Mouse (Mus musculus) heart, embryonic 13.5 days (tissue): ENCODE results near the gene Klc4. TPM values are rescaled to one million over a fixed set of nuclear protein-coding genes. Genes with fewer than 3 reads are reported as not detected.
A peak's percentile ranks its signal among the peaks of the same experiment; 100 is the strongest.

Experiments used
- ATAC-seq: fragments of 200-750 bp; cut with Nextera tagmentation; 2 replicates; pipeline ENCODE4 v1.8.0; 2017; ENCODE audit warnings: moderate TSS enrichment; ENCODE audit not compliant: insufficient number of reproducible peaks, low FRiP score, low TSS enrichment; ENCODE audit errors: extremely low read depth
- H3K27ac ChIP-seq: fragments of 300-500 bp; sonication (generic); replicated peaks from 2 replicates; pipeline ENCODE4 v1.5.1; 2015; ENCODE audit warnings: moderate library complexity, mild to moderate bottlenecking, inconsistent platforms
- H3K27me3 ChIP-seq: fragments of 300-500 bp; sonication (generic); replicated peaks from 2 replicates; pipeline ENCODE4 v1.6.1; 2015; ENCODE audit warnings: mild to moderate bottlenecking, inconsistent platforms
- H3K36me3 ChIP-seq: fragments of 300-500 bp; sonication (generic); 2 replicates; pipeline ENCODE4 v1.6.1; 2015; ENCODE audit warnings: mild to moderate bottlenecking, inconsistent platforms
- H3K4me1 ChIP-seq: fragments of 300-500 bp; sonication (generic); 2 replicates; pipeline ENCODE4 v1.6.1; 2015; ENCODE audit warnings: inconsistent platforms
- H3K4me2 ChIP-seq: fragments of 300-500 bp; sonication (generic); 2 replicates; pipeline ENCODE4 v1.6.1; 2015; ENCODE audit warnings: inconsistent platforms, mild to moderate bottlenecking, moderate library complexity
- H3K4me3 ChIP-seq: fragments of 300-500 bp; sonication (generic); 2 replicates; pipeline ENCODE4 v1.5.1; 2015; ENCODE audit warnings: moderate library complexity, mild to moderate bottlenecking, inconsistent platforms
- H3K9ac ChIP-seq: fragments of 300-500 bp; sonication (generic); 2 replicates; pipeline ENCODE4 v1.6.1; 2015; ENCODE audit warnings: inconsistent platforms, mild to moderate bottlenecking, moderate library complexity
- H3K9me3 ChIP-seq: fragments of 300-500 bp; sonication (generic); 2 replicates; pipeline ENCODE4 v1.6.1; 2016; ENCODE audit warnings: inconsistent platforms
- WGBS: fragments of 180-500 bp; shearing (Covaris S2); methylation state at CpG from one replicate; pipeline ENCODE4 v1.1.7; 2015; ENCODE audit warnings: mixed read lengths; 5-methylcytosine and 5-hydroxymethylcytosine counted together
- polyA plus RNA-seq: library from polyadenylated mRNA; unstranded; fragments of >200 nt; fragmentation: Nextera tagmentation; extraction: Ambion mirVana; gene quantifications from 2 replicates; pipeline ENCODE4 v1.2.1, GENCODE M21; 2015

Klc4 gene
- polyA plus RNA-seq, 1 experiment from 2014 or later, result 18.6 TPM

DNA sequence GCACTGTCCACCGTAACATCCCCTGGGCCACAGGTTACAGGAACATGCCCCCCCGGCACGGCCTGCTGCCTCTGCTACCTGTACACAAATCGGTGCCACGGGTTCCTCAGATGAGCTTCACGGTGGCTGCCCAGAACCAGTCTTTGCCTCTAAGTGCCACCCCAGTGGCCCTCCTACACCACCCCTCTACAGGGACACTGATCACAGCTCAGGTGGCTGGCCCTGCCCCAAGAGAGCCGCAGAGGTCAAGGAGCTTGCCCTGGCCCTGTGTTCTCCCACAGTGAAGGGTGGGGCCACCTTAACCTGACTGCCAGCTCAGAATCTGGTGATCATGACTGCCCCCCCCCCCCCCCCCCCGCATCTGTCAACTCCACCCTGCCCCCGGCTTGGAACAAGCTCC lies 32.6 kb upstream of the Klc4 start, which contains the start of gene Mea1:
Gene Mea1 (plus strand): TSS at position 378 of the 400 bp plus-strand sequence.
- no peaks in the 10 kb centered on the region for H3K9me3 ChIP-seq
- H3K4me1 ChIP-seq, result peaks cover 46% of the 10 kb centered on the region
- H3K27ac ChIP-seq, result peak within 1 kb of the TSS; percentile 96
- 68% methylated on average over 9 of the region's 9 CpGs for WGBS
- no peaks in the 10 kb centered on the region for H3K27me3 ChIP-seq
- no peak for ATAC-seq
- H3K4me3 ChIP-seq, result peak within 1 kb of the TSS; percentile 97
- peak within 1 kb of the TSS; percentile 87 for H3K4me2 ChIP-seq
- peak within 1 kb of the TSS; percentile 96 for H3K9ac ChIP-seq
- peaks cover 52% of the 10 kb centered on the region for H3K36me3 ChIP-seq

DNA sequence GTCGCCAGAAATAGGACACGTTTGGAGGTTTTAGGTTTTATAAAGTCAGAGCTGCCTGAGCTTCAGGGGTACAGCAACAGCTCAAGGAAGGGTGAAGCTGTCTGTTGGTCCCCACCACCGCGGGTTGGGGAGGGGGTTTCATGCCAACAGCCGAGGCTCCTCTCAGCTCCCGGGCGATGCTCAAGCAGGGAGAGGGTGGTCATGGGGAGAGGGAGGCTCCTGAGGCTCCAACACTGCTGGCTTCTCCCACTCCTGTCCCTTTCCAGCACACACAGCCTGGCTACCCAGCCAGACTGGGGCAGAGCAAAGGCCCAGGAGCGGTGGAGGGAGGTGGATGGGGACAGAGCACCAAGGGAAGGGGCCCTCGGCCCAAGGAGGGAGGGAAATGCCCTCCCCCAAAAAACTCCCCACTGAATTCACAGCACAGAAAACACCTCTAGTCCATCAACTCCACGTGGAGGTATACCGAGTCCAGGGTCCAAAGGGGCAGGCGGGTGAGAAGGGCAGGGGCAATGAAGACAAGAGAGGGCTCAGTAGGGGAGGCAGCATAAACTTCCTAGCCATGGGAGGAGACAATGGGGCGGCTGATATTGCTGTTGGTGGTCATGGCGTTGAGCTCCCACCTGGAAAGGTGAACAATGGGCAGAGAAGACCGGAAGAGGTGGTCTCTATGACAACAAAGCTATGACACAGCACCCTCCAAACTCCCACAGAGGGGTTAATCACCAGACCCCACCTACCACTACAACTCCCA lies 28.9 kb upstream of the Klc4 start:
- Histone ChIP-seq H3K9ac (peak overlapping the region; percentile 92), H3K4me3 (peak overlapping the region; percentile 83), H3K9me3 (no peaks in the 10 kb centered on the region), H3K36me3 (peaks cover 64% of the 10 kb centered on the region), H3K27me3 (no peaks in the 10 kb centered on the region), H3K4me2 (peak overlapping the region; percentile 81), H3K27ac (peak overlapping the region; percentile 85), H3K4me1 (peaks cover 43% of the 10 kb centered on the region)
- WGBS, result 22% methylated on average over 15 of the region's 15 CpGs
- no peak for ATAC-seq

DNA sequence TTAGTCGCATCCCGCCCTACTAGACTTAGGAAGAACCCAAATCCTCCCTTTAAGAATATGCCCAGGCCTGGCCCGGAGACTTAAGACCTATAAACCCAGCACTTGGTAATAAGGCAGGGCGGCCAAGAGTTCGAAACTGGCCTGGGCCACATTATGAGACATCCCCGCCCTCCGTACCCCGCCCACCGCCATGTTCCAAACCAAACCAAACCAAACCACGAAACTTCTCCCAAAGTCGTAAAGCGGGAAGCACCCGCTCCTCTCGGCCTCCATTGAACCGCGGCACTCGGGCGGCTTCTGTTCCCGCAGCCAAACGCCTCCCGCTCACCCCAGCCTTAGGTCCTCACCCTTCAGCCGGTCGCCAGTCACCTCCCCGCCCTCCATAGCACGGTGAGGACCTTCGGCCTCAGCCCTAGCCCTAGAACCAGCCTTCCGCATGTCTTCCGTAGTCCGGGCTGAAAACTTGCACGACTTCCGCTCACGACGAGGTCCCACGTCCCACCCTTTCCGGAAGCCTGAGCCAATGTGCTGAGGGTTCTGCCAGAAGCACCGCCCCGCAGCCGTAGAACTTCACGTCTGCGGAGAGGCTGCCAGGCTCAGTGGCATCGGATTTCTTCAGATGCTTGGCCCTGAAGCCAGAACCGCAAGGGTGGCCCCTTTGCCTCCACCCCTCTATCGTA lies 28.2 kb upstream of the Klc4 start, which contains the start of gene Rrp36:
Gene Rrp36 (minus strand): TSS at position 503 of the 680 bp plus-strand sequence.
- Histone ChIP-seq H3K27me3 (no peaks in the 10 kb centered on the region), H3K9ac (peak within 1 kb of the TSS; percentile 92), H3K4me2 (peak within 1 kb of the TSS; percentile 81), H3K9me3 (no peaks in the 10 kb centered on the region), H3K4me1 (peaks cover 36% of the 10 kb centered on the region), H3K27ac (peak within 1 kb of the TSS; percentile 85), H3K36me3 (peaks cover 71% of the 10 kb centered on the region), H3K4me3 (peak within 1 kb of the TSS; percentile 83)
- under 1% methylated on average over 43 of the region's 43 CpGs for WGBS
- peak; percentile 77 for ATAC-seq

DNA sequence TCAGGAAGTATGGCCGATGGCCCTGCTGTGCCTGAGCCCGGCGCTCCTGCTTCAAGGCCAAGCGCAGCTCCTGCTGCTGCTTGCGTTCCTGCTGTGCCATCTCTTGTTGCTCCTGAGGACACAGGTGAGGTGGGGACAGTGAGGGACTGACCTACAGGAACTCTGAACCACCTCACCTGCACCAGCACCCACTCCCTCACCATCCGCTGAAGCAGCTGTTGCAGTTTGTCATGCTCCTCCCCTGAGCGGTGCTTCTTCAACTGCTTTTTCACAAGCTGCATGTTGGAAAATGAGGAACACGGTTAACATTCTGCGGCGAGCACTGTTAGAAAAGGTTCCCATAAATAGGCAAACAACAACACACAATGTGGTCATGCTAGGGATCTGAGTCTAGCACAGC lies 24.1 kb upstream of the Klc4 start:
- Histone ChIP-seq H3K27me3 (no peaks in the 10 kb centered on the region), H3K9ac (no peak overlapping the region), H3K4me3 (no peak overlapping the region), H3K4me2 (no peak overlapping the region), H3K4me1 (peaks cover 17% of the 10 kb centered on the region), H3K36me3 (peaks cover 77% of the 10 kb centered on the region), H3K27ac (no peak overlapping the region), H3K9me3 (no peaks in the 10 kb centered on the region)
- ATAC-seq, result no peak
- WGBS, result 93% methylated on average over 10 of the region's 10 CpGs

DNA sequence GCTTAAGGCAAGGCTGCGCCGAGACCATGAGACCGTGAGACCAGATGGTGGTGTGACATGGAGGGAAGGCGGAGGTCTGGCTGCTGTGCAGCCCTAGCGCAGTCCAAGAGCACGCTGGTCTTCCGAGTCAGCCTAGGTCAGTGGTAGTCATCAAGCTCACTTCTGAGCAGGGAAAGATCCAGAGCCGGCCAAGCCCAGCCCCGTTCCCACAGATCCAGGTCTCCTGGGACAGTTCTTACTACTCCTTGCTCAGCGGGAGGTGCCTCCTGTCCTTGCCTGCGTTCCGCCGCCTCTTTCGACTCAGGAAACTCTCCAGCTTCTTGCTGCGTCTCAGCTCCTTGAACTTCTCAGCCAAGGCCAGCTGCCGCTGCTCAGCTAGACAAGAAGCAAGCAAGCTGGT lies 21.9 kb upstream of the Klc4 start:
- peaks cover 1% of the 10 kb centered on the region; the same call in 1 of the 2 replicates for H3K4me1 ChIP-seq
- H3K4me2 ChIP-seq, result no peak overlapping the region
- no peaks in the 10 kb centered on the region for H3K9me3 ChIP-seq
- H3K27ac ChIP-seq, result no peak overlapping the region
- no peaks in the 10 kb centered on the region for H3K27me3 ChIP-seq
- H3K4me3 ChIP-seq, result no peak overlapping the region
- H3K36me3 ChIP-seq, result peaks cover 93% of the 10 kb centered on the region
- no peak overlapping the region for H3K9ac ChIP-seq
- ATAC-seq, result no peak
- WGBS, result 81% methylated on average over 16 of the region's 16 CpGs

DNA sequence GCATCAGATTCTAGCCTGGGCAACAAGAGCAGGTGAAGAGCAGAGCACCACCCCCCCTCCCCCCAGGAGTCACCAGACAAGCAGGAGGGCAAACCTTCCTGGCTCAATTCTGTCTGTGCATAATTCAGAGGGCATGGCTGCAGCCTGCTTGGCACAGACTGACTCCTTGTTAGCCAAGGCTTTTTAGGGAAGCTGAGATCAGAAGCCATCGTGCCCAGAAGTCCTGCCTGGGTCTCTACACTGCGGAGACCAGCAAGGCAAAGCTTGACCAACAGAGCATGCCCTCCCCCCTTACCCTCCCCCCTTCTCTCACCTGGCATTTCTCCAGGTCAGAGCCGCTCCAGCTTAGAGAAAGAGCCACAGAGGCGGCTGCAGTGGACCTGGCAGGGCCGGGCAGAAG lies 16.9 kb upstream of the Klc4 start:
- no peak overlapping the region; the same call in 1 of the 2 replicates for H3K9ac ChIP-seq
- peaks cover 100% of the 10 kb centered on the region for H3K36me3 ChIP-seq
- ATAC-seq, result no peak
- no peak overlapping the region for H3K4me3 ChIP-seq
- WGBS, result 87% methylated on average over 5 of the region's 5 CpGs
- H3K4me1 ChIP-seq, result no peaks in the 10 kb centered on the region
- H3K27ac ChIP-seq, result no peak overlapping the region
- no peaks in the 10 kb centered on the region for H3K27me3 ChIP-seq
- H3K4me2 ChIP-seq, result no peak overlapping the region
- H3K9me3 ChIP-seq, result no peaks in the 10 kb centered on the region

DNA sequence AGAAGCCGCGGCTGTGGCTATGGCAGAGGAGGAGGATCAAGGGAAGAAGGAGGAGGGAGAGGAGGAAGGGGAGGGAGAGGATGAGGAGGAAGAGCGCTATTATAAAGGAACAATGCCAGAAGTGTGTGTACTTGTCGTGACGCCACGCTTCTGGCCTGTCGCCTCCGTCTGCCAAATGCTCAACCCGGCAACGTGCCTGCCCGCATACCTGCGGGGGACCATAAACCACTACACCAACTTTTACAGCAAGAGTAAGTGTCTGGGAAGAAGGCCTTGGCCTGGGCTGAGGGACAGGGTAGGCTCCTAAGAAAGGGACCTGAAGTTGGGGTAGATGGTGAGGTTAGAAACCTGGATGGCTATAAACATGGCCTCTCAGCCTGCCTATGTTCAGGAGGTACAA lies 16.2 kb upstream of the Klc4 start:
- Histone ChIP-seq H3K9me3 (no peaks in the 10 kb centered on the region), H3K27ac (no peak overlapping the region), H3K36me3 (peaks cover 100% of the 10 kb centered on the region), H3K27me3 (no peaks in the 10 kb centered on the region), H3K4me1 (no peaks in the 10 kb centered on the region), H3K9ac (no peak overlapping the region), H3K4me3 (no peak overlapping the region), H3K4me2 (no peak overlapping the region)
- 88% methylated on average over 12 of the region's 12 CpGs for WGBS
- ATAC-seq, result no peak

DNA sequence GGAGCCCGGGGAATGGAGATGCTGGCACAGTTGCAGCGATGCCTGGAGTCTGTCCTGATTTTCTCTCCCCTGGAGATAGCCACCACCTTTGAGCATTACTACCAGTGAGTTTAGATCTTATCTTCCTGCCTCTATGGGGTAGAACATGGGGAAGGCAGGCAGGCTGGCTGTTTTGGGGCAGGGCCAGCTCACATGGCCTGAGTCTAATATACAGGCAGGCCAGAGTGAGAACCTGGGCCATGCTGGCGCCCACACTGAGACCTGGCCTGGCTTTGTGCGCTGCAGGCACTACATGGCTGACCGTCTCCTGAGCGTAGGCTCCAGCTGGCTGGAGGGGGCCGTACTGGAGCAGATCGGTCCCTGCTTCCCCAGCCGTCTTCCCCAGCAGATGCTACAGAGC lies 15.5 kb upstream of the Klc4 start:
- no peaks in the 10 kb centered on the region for H3K27me3 ChIP-seq
- H3K4me3 ChIP-seq, result no peak overlapping the region
- H3K4me1 ChIP-seq, result no peaks in the 10 kb centered on the region
- ATAC-seq, result no peak
- H3K9ac ChIP-seq, result no peak overlapping the region
- H3K36me3 ChIP-seq, result peaks cover 100% of the 10 kb centered on the region
- WGBS, result 88% methylated on average over 9 of the region's 9 CpGs
- H3K4me2 ChIP-seq, result no peak overlapping the region
- H3K27ac ChIP-seq, result no peak overlapping the region
- H3K9me3 ChIP-seq, result no peaks in the 10 kb centered on the region

DNA sequence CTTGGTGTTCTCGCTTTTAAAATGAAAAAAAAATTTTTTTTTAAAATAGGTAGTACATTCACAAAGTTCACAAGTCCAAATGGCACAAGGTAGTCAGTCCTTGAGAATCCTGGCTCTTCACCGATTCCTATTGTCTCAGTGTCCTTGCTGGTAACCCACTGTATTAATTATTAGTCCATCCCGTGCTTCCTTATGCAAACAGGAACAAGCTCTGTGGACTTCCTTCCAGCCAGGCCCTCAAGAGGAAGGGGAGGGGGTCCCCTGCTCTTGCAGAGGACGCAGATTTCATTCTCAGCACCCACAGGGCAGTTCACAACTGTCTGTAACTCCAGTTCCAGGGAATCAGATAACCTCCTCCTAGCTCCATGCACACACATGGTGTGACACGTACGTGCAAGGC lies 10.2 kb upstream of the Klc4 start:
- no peak for ATAC-seq
- Histone ChIP-seq H3K27ac (no peak overlapping the region), H3K4me2 (no peak overlapping the region), H3K36me3 (peaks cover 88% of the 10 kb centered on the region), H3K9ac (no peak overlapping the region), H3K27me3 (no peaks in the 10 kb centered on the region), H3K9me3 (no peaks in the 10 kb centered on the region), H3K4me3 (no peak overlapping the region), H3K4me1 (peaks cover 30% of the 10 kb centered on the region)
- WGBS, result 68% methylated on average over 6 of the region's 6 CpGs

DNA sequence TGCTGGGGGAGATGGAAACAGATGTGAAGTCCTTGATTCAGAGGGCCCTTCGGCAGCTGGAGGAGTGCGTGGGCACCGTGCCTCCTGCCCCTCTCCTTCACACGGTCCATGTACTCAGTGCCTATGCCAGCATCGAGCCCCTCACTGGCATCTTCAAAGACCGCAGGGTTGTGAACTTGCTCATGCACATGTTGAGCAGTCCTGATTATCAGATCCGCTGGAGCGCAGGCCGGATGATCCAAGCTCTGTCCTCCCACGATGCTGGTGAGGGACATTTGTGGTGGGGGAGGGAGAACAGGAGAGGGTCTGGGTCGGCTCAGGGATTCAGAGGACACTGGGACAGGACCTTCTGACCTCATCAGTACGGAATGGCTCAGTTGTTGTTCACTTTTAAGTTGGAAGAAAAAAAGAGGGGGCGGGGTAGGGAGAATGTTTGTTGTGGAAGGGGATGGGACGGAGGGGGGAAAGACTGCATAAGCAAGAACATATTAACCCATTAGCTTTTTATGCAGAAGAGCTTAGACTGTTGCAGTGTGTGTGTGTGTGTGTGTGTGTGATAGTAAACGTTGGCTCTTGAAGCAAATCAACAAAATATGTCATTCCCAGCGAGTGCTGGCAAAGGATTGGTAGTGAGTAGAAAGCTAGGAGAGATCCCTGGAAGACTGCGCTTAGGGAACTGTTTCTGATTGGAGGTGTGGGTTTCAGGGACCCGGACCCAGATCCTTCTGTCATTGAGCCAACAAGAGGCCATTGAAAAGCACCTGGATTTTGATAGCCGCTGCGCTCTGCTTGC lies 6.1 kb upstream of the Klc4 start:
- H3K4me2 ChIP-seq, result peak overlapping the region; percentile 80
- peaks cover 46% of the 10 kb centered on the region for H3K4me1 ChIP-seq
- no peak for ATAC-seq
- H3K9ac ChIP-seq, result peak overlapping the region; percentile 97
- no peaks in the 10 kb centered on the region for H3K27me3 ChIP-seq
- H3K36me3 ChIP-seq, result peaks cover 65% of the 10 kb centered on the region
- H3K9me3 ChIP-seq, result no peaks in the 10 kb centered on the region
- H3K27ac ChIP-seq, result peak overlapping the region; percentile 98
- WGBS, result 55% methylated on average over 20 of the region's 20 CpGs
- peak overlapping the region; percentile 80 for H3K4me3 ChIP-seq

DNA sequence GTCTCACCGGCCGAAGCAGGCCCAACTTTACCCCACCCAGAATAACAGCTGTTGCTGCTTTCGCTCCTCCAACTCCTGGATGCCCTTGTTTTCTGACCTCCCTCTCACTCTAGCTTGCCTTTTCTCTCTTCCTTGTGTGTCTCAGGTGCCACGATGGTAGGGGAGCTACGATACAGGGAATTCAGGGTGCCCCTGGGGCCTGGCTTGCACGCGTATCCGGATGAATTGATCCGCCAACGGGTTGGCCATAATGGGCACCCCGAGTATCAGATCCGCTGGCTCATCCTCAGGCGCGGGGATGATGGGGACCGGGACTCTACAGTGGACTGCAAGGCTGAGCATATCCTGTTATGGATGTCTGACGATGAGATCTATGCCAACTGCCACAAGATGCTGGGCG lies 5.5 kb upstream of the Klc4 start:
- Histone ChIP-seq H3K27ac (peak overlapping the region; percentile 98), H3K4me2 (peak overlapping the region; percentile 80), H3K27me3 (no peaks in the 10 kb centered on the region), H3K9me3 (no peaks in the 10 kb centered on the region), H3K4me1 (peaks cover 51% of the 10 kb centered on the region), H3K36me3 (peaks cover 59% of the 10 kb centered on the region), H3K4me3 (peak overlapping the region; percentile 80), H3K9ac (peak overlapping the region; percentile 97)
- 65% methylated on average over 17 of the region's 17 CpGs for WGBS
- no peak for ATAC-seq
